Mouse (Mus musculus): ENCODE data around the gene 2210016L21Rik. TPM values are rescaled to one million over a fixed set of nuclear protein-coding genes. Genes with fewer than 3 reads are reported as not detected.

Gene 2210016L21Rik
- polyA plus RNA-seq, 1 experiment from 2014 or later, result 41.4 TPM

DNA sequence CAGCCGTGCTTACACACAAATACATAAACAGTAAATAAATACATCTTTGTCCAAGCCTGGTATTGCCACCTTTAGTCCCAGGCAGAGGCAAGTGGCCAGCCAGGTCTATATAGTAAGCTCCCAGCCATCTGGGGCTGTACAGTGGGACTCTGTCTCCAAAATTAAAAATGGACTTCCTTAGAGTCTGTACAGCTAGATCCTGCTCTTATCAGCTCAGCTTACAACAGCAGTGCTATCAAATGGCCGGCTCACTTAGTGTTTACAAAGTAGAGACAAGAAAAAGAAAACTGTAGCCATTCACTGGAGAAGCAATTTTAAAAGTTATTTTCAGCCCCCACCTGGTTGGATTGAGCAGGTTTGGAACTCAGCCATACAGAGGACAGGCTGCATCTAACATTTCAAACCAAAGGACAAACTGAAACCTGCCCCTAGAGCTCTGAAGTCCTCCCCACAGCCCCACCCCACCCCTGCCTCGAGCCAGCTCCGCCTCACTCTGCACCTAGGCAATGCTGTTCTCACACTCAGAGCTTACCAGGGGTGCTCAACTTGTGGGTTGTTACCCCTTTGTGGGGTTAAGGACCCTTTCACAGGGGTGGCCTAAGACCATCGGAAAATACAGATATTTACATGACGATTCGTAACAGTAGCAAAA lies 22.5 kb downstream of the 2210016L21Rik start:
- H3K4me3 ChIP-seq (ENCODE audit: low read depth, low read length), result no peak overlapping the region

DNA sequence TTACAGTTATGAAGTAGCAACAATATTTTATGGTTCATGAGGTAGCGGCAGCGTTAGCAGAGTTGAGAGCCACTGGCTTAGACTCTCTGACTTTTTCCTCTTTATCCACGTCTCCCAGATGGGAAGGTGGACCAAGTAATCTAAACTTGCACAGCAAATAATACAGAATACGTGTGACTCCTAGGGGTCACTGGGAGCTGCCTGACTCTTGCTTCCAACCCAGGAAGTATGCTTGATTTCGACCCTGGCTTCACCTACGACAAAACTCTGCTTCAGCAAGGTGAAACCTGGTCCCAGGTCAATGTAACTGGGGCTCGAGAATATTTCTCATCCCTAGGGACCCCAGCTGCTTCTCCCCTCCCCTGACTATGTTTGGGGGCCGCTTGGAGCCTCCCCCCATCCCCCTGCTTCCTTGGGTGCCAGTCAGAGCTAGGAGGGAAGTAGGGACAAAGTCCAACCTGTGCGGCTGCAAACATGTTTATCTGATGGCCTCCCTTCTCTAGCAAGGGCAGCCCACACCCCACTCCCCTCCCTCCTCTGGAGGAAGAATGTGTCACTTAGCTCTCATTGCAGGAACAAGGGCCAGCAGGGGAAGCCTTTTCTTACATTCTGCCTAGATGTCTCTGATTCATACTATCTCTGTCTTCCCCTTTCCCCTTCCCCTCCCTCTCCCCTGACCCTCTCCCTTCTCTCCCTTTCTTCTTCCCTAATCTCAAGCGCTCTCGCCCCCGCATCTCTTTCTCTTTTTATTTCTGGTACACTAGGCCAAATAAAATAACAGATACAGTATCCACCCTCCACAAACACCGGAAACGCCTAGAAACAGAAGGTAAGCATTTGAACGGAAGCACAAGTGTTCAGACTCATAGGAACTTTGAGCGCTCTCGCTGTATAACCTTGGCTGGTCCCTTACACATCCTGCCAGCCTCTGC lies 23.3 kb downstream of the 2210016L21Rik start:
- TF ChIP-seq EP300 (IDR thresholded peaks at IDR 0.05), result no peak
- TF ChIP-seq CTCF (IDR thresholded peaks at IDR 0.05), result no peak
- no peaks in the 10 kb centered on the region for H3K36me3 ChIP-seq (ENCODE audit: insufficient read depth, low read length)
- no peak overlapping the region for H3K9ac ChIP-seq (replicated peaks; ENCODE audit: low read depth)
- H3K4me1 ChIP-seq (ENCODE audit: insufficient read depth, low read depth, low read length), result no peaks in the 10 kb centered on the region
- no peak for DNase-seq (ENCODE audit: low spot score)
- H3K27me3 ChIP-seq (replicated peaks; ENCODE audit: insufficient read depth, low read length), result 0 out of 2 replicates have a peak, but pooled peaks cover 7% of the 10 kb centered on the region
- H3K4me2 ChIP-seq (replicated peaks; ENCODE audit: low read depth, low read length), result no peak overlapping the region
- ATAC-seq, result no peak
- 42% methylated on average over 17 of the region's 17 CpGs for WGBS
- no peaks in the 10 kb centered on the region for H3K9me3 ChIP-seq (ENCODE audit: low read length)
- no peak overlapping the region for H3K4me3 ChIP-seq (ENCODE audit: low read depth, low read length)
- H3K27ac ChIP-seq (ENCODE audit: low read length), result no peak overlapping the region

More for the DNA sequence above, 22.5 kb downstream of the 2210016L21Rik start:
- no peak for ATAC-seq
- Histone ChIP-seq H3K9me3 (ENCODE audit: low read length) (no peaks in the 10 kb centered on the region), H3K4me2 (replicated peaks; ENCODE audit: low read depth, low read length) (no peak overlapping the region), H3K27me3 (replicated peaks; ENCODE audit: insufficient read depth, low read length) (0 out of 2 replicates have a peak, but pooled peaks cover 7% of the 10 kb centered on the region), H3K36me3 (ENCODE audit: insufficient read depth, low read length) (no peaks in the 10 kb centered on the region), H3K9ac (replicated peaks; ENCODE audit: low read depth) (no peak overlapping the region), H3K27ac (ENCODE audit: low read length) (no peak overlapping the region), H3K4me1 (ENCODE audit: insufficient read depth, low read depth, low read length) (no peaks in the 10 kb centered on the region)
- TF ChIP-seq EP300 (IDR thresholded peaks at IDR 0.05), result no peak
- 36% methylated on average over 7 of the region's 7 CpGs for WGBS
- no peak for DNase-seq (ENCODE audit: low spot score)

- Histone ChIP-seq H3K4me2 (replicated peaks; ENCODE audit: low read depth, low read length) (no peak overlapping the region), H3K4me1 (ENCODE audit: insufficient read depth, low read depth, low read length) (no peaks in the 10 kb centered on the region)
Measured at GRCm38 (mm10) chr5:114967523-114968268, 25.7 kb downstream of the 2210016L21Rik start.

DNA sequence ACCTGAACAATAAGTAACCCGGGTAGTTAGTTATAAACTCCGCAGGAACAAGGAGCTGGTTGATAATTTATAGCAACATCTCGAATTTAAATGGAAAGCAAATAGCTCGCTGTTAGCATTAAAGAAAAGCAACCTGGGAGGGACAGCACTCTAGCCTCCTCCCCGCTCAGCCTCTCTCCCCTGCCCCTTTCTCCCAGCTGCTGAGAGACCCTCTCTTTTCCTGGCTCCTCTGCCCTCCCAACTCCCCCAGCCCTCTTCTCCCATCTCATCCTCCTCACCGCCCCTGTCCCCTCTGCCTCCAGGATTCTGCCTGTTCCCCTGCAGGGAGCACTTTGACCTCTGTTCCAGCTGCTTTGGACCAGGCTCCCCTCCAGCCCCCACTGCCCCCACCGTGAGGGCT lies 26.7 kb downstream of the 2210016L21Rik start:
- no peak overlapping the region for H3K4me3 ChIP-seq (ENCODE audit: low read depth, low read length)
- DNase-seq (ENCODE audit: low spot score), result no peak
- H3K9me3 ChIP-seq (ENCODE audit: low read length), result no peaks in the 10 kb centered on the region
- H3K4me1 ChIP-seq (ENCODE audit: insufficient read depth, low read depth, low read length), result no peaks in the 10 kb centered on the region
- ATAC-seq, result no peak
- 0 out of 2 replicates have a peak, but pooled peaks cover 7% of the 10 kb centered on the region for H3K27me3 ChIP-seq (replicated peaks; ENCODE audit: insufficient read depth, low read length)
- H3K4me2 ChIP-seq (replicated peaks; ENCODE audit: low read depth, low read length), result no peak overlapping the region
- H3K27ac ChIP-seq (ENCODE audit: low read length), result no peak overlapping the region
- TF ChIP-seq CTCF (IDR thresholded peaks at IDR 0.05), result no peak
- H3K9ac ChIP-seq (replicated peaks; ENCODE audit: low read depth), result no peak overlapping the region
- 29% methylated on average over 7 of the region's 7 CpGs for WGBS
- no peaks in the 10 kb centered on the region for H3K36me3 ChIP-seq (ENCODE audit: insufficient read depth, low read length)

More at GRCm38 (mm10) chr5:114967523-114968268, 25.7 kb downstream of the 2210016L21Rik start:
- H3K27me3 ChIP-seq (replicated peaks; ENCODE audit: insufficient read depth, low read length), result 0 out of 2 replicates have a peak, but pooled peaks cover 7% of the 10 kb centered on the region
- ATAC-seq, result no peak
- no peaks in the 10 kb centered on the region for H3K36me3 ChIP-seq (ENCODE audit: insufficient read depth, low read length)
- no peak overlapping the region for H3K4me3 ChIP-seq (ENCODE audit: low read depth, low read length)
- H3K9ac ChIP-seq (replicated peaks; ENCODE audit: low read depth), result no peak overlapping the region
- 24% methylated on average over 14 of the region's 14 CpGs for WGBS
- TF ChIP-seq EP300 (IDR thresholded peaks at IDR 0.05) (no peak), CTCF (IDR thresholded peaks at IDR 0.05) (no peak)
- no peak for DNase-seq (ENCODE audit: low spot score)
- H3K9me3 ChIP-seq (ENCODE audit: low read length), result no peaks in the 10 kb centered on the region
- H3K27ac ChIP-seq (ENCODE audit: low read length), result no peak overlapping the region

- 8% methylated on average over 4 of the region's 4 CpGs for WGBS
- Histone ChIP-seq H3K9ac (replicated peaks; ENCODE audit: low read depth) (no peak overlapping the region), H3K27ac (ENCODE audit: low read length) (no peak overlapping the region), H3K4me3 (ENCODE audit: low read depth, low read length) (no peak overlapping the region), H3K4me2 (replicated peaks; ENCODE audit: low read depth, low read length) (no peak overlapping the region), H3K4me1 (ENCODE audit: insufficient read depth, low read depth, low read length) (no peaks in the 10 kb centered on the region), H3K9me3 (ENCODE audit: low read length) (no peaks in the 10 kb centered on the region), H3K36me3 (ENCODE audit: insufficient read depth, low read length) (no peaks in the 10 kb centered on the region), H3K27me3 (replicated peaks; ENCODE audit: insufficient read depth, low read length) (0 out of 2 replicates have a peak, but pooled peaks cover 7% of the 10 kb centered on the region)
- DNase-seq (ENCODE audit: low spot score), result no peak
- no peak for TF ChIP-seq CTCF (IDR thresholded peaks at IDR 0.05)
- no peak for ATAC-seq
Measured at GRCm38 (mm10) chr5:114969064-114969463, 27.1 kb downstream of the 2210016L21Rik start.
